Mouse (Mus musculus): Measurements from ENCODE around the gene Col20a1.

Gene Col20a1

DNA sequence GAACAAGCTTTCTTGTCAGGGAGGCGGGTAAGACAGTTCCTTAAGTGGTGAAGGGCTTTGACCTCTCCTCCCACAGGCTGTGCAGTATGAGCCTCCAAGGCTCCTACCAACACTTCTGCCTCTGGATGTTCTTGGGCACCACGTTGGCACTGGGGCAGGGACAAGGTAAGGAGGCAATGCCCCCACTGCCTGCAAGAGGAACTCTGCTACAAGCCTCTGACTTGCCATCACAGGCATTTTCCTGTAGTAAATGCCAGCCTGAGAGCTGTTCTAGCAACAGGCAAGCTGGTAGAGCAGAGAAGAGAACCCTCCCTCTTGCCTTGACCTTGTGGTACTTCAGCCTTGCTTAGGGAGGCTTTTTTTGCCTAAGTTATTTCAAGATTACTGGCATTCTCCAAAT is at the start of gene Col20a1:
Gene Col20a1 (plus strand): TSS at position 87 of the 400 bp plus-strand sequence.
- in situ Hi-C loops (cut with MboI; ENCODE audit: low sequenced_read_pairs) = no loop called here

- in situ Hi-C loops (cut with MboI; ENCODE audit: low sequenced_read_pairs) = no loop called here
Observed at GRCm38 (mm10) chr2:180940187-180940586, 46.1 kb upstream of the Col20a1 start.

GRCm38 (mm10) chr2:180941869-180942268 is 44.5 kb upstream of the Col20a1 start:
- in situ Hi-C loops (cut with MboI; ENCODE audit: low sequenced_read_pairs) = no loop called here

DNA sequence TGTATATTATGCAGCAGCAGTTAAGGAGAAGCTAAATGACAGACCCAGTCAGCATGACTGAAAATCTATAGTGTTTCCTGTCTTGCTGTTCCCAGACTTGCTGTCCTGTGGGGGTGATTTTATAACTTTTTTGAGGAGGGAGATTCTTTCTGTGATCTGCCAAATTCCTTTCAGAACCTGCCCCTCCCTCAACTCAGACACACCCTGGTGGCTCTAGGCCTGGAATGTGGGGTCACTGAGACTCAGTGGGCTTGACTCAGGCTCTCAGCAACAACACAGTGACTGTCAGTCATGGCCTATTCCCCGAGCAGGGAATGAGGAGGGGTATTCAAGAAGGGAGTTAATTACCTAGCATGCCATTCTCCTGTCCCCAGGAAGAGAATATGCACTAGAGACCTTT is 36.4 kb upstream of the Col20a1 start:
- in situ Hi-C loops (cut with MboI; ENCODE audit: low sequenced_read_pairs) = no loop called here

DNA sequence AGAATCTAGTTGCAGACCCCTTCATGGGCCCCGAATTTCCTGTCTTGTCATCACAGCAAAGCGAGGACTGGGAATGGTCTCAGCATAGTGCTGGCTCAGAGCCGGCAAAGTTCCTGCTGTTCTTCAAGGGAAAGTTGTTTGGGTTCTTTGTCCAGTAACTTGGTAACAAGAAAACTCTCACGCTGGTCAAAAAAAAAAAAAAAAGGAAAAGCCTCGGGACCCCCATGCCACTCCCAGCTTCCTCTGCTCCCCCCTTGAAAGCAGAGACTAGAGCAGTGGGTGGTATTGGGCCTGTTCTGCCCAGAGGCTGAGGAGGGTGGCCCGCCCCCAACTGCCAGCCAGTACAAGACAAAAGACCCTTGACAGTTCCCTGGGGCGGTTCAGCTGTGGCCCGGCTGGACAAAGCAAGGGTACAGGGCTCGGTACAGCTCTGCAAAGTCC is 33.6 kb upstream of the Col20a1 start:
- in situ Hi-C loops (cut with MboI; ENCODE audit: low sequenced_read_pairs) = no loop called here

DNA sequence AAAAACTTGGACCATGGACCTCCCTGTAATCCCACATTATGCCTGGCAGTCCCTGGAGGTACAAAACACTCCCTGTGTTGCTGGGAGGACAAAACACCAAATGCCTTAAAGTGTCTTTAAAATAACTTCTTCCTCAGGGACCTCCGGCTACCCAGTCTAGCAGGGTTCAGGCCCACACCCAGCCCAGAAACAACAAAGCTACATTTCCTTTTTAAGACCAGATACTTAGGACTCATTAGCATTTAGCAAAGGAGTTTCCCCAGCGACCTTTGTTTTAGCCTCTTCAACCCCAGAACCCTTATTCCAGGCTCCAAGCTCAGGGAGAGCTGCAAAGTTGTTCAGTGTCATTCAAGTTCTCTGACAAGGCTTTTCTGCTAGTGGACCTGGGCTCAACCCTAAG is 32.7 kb upstream of the Col20a1 start:
- in situ Hi-C loops (cut with MboI; ENCODE audit: low sequenced_read_pairs) = no loop called here

- in situ Hi-C loops (cut with MboI; ENCODE audit: low sequenced_read_pairs) = no loop called here
Observed at GRCm38 (mm10) chr2:180954061-180955047, 32.0 kb upstream of the Col20a1 start, which contains the start of gene Nkain4. TSS of gene Nkain4 (minus strand) at chr2:180954699.

DNA sequence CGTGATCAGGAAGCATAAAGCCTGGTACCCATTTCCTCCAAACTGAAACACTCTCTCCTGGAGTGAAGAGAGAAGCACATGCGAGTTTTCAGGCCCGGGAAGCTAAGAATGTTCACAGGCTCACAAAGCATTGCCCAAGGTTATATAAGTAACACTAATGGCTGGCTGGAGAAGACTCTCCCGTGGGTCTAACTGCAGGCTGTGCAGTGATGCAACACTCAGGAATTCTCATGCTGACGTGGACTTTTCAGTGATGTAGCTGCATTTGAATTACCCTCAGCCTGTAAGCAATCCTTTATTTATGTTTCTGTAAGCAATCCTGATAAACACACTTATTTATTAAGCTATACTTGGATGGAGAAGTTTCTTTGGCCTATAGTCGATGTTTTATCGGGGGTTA is 26.7 kb upstream of the Col20a1 start:
- in situ Hi-C loops (cut with MboI; ENCODE audit: low sequenced_read_pairs) = no loop called here

DNA sequence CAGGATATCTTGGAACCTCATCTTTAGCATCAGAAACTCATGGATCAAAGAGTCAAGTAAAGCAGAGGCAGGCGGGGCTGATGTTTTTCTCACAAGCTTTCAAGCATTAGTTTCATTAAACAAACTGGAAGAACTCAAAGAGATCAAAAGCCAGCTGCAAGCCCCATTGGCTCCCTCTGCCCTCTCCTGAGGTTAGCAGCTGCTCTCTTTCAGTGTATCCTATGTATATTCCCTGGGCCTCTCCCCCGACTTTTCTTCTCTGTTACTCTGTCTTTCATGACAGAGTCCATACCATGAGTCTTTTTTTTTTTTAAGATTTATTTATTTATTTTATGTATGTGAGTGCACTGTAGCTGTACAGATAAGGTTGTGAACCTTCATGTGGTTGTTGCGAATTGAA is 26.1 kb upstream of the Col20a1 start:
- in situ Hi-C loops (cut with MboI; ENCODE audit: low sequenced_read_pairs) = no loop called here

GRCm38 (mm10) chr2:180962616-180963308 is 23.6 kb upstream of the Col20a1 start:
- in situ Hi-C loops (cut with MboI; ENCODE audit: low sequenced_read_pairs) = no loop called here

DNA sequence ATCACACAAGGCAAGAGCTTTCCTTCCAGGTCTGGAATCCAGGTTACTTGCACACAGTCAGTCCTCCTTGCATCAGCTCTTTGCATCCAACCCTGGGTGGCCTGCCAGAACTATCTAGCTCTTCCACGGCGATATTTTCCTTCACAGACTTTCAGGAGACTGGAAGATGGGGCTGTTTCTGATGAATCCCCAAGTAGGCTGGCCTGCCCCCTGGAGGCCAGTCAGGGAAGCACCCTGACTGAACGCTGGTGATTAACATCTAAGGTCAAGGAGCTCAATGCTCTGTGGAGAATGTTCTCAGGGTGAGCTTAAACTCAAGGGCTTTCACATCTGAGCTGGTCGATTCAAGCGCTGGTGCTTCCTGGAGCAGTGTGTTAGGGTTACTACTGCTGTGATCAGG is 22.4 kb upstream of the Col20a1 start:
- in situ Hi-C loops (cut with MboI; ENCODE audit: low sequenced_read_pairs) = no loop called here

GRCm38 (mm10) chr2:180966092-180966882 is 20.0 kb upstream of the Col20a1 start:
- in situ Hi-C loops (cut with MboI; ENCODE audit: low sequenced_read_pairs) = no loop called here

GRCm38 (mm10) chr2:180967010-180967763 is 19.1 kb upstream of the Col20a1 start, which contains the start of gene Arfgap1:
TSS of gene Arfgap1 (plus strand) at chr2:180967225.
- in situ Hi-C loops (cut with MboI; ENCODE audit: low sequenced_read_pairs) = no loop called here

DNA sequence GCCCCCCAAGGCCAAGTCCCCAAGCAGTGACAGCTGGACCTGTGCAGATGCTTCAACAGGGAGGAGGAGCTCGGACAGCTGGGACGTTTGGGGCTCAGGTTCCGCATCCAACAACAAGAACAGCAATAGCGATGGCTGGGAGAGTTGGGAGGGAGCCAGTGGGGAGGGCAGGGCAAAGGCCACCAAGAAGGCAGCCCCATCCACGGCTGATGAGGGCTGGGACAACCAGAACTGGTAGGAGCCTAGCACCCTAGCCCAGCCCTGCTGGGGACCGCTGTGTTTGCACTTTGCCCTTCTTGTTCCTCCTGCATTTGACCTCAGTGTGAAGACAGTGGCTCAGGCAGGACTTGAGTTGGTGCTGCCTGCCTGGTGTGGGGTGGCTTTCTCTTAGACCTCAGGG is 5.2 kb upstream of the Col20a1 start:
- in situ Hi-C loops (cut with MboI; ENCODE audit: low sequenced_read_pairs) = no loop called here

GRCm38 (mm10) chr2:180985635-180986034 is 700 bp upstream of the Col20a1 start:
- in situ Hi-C loops (cut with MboI; ENCODE audit: low sequenced_read_pairs) = no loop called here

DNA sequence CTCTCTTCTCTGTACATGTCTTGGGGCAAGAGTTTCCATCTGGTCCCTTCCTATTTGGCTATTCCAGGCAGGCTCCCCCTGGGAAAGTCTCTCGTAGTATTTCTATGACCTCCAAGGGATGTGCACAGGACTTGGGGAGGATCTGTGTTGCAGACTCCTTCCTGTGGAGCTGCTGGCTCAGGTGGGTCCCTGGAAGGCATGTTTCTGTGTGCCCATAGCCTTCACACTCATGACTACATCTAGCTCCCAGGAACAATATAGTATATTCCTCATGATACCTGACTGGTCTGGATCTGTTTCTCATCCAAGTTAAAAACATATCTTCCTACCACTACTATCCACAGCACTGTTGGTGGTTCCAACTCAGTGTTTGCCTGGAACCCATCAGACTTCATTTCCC is 666 bp downstream of the Col20a1 start:
- in situ Hi-C loops (cut with MboI; ENCODE audit: low sequenced_read_pairs) = no loop called here

GRCm38 (mm10) chr2:180987432-180988030 is 1.2 kb downstream of the Col20a1 start:
- in situ Hi-C loops (cut with MboI; ENCODE audit: low sequenced_read_pairs) = no loop called here

DNA sequence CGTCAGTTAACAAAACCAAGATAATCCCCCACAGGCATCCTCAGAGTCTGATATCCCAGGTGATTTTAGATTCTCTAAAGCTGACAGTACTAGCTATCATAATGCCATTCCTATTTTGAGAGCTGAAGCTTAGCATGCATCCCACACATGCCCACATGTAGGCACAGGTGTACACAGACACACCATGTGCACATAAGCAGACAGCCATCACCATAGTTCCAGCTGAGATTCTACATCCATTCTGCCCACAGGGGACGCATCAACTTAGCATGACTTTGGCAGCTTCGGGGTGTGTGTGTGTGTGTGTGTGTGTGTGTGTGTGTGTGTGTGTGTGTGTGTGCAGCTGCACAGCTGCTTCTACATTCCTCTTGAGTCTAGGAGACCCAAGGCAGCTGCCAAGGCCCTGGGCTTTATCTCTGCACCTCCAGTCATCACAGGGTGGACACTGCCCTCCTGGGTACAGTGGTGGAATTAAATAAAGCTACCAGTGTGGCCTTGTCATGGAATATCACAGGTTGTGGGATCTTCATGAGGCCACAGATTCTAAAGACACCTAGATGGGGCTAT is 2.1 kb downstream of the Col20a1 start:
- in situ Hi-C loops (cut with MboI; ENCODE audit: low sequenced_read_pairs) = no loop called here

DNA sequence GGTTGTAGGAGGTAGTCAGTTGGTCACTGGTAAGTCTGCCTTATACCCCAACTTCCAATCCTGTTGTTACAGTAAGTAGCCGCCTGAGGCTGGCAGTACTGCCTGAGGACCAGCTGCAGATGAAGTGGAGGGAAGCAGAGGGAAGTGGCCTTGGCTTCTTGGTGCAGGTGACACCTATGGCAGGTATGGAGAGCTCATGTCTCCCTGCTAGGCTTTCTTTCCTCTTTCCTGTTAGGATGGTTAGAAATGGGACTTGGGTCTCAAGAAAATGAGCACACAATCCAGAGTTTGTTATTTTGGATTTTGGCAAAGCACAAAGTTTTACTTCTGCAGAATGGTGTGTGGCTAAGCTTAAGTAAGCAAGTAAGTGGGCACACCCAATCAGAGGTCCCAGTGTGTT is 2.6 kb downstream of the Col20a1 start:
- in situ Hi-C loops (cut with MboI; ENCODE audit: low sequenced_read_pairs) = no loop called here

- in situ Hi-C loops (cut with MboI; ENCODE audit: low sequenced_read_pairs) = no loop called here
Observed at GRCm38 (mm10) chr2:180990347-180990746, 4.0 kb downstream of the Col20a1 start.
